ENCODE assay signal across 39 mouse cellular contexts in genomic region chr11:79283350-79284030, GRCm38 (mm10). TPM values are rescaled to one million over a fixed set of nuclear protein-coding genes. Genes with fewer than 3 reads are reported as not detected.
"Had no signal": no experiment of that assay in that cellular context is flagged by ENCODE, and none has a peak within 500 bp of the region (broad histone marks: within the 10 kb centered on the region; RNA-seq: fewer than 3 reads in every experiment).

No protein-coding gene starts in this region.

- ATAC-seq: forebrain, embryonic 13.5 days; forebrain, embryonic 14.5 days; forebrain, embryonic 15.5 days; forebrain, embryonic 16.5 days; forebrain, postnatal 0 days had no signal

- H3K9me3 ChIP-seq: embryonic facial prominence, embryonic 15.5 days; forebrain, embryonic 10.5 days; forebrain, embryonic 12.5 days; forebrain, embryonic 15.5 days had no signal

- DNase-seq: cerebellum, adult 2 months; cerebellum, adult 8-10 months; cerebellum, adult 9-10 months; cerebellum, adult 9-11 months; cerebellum, postnatal 10 days; cerebellum, postnatal 14 days; cerebellum, postnatal 25 days; cerebellum, postnatal 36 days; embryo, embryonic 11 days; forebrain, postnatal 0 days; gastrocnemius, adult 2 months; gastrocnemius, postnatal 10 days; gastrocnemius, postnatal 14 days; gastrocnemius, postnatal 25 days; gastrocnemius, postnatal 36 days; heart, adult 18-20 months; heart, adult 2 months had no signal

- H3K27ac ChIP-seq: embryonic facial prominence, embryonic 10.5 days; embryonic facial prominence, embryonic 12.5 days; embryonic facial prominence, embryonic 13.5 days; embryonic facial prominence, embryonic 15.5 days; forebrain, embryonic 10.5 days; forebrain, embryonic 12.5 days; forebrain, embryonic 13.5 days; forebrain, embryonic 15.5 days; gastrocnemius, adult 2 months; heart, adult 2 months had no signal

- H3K4me3 ChIP-seq: embryonic facial prominence, embryonic 10.5 days; embryonic facial prominence, embryonic 12.5 days; embryonic facial prominence, embryonic 13.5 days; embryonic facial prominence, embryonic 15.5 days; erythroblast, embryonic 14.5 days; forebrain, embryonic 10.5 days; forebrain, embryonic 12.5 days; forebrain, embryonic 13.5 days; forebrain, embryonic 15.5 days; gastrocnemius, adult 2 months; heart, adult 2 months had no signal

- H3K27me3 ChIP-seq: embryonic facial prominence, embryonic 12.5 days; embryonic facial prominence, embryonic 13.5 days; embryonic facial prominence, embryonic 15.5 days; forebrain, embryonic 12.5 days; forebrain, embryonic 13.5 days; forebrain, embryonic 15.5 days had no signal

- H3K36me3 ChIP-seq: embryonic facial prominence, embryonic 10.5 days; embryonic facial prominence, embryonic 12.5 days; embryonic facial prominence, embryonic 13.5 days; embryonic facial prominence, embryonic 15.5 days; forebrain, embryonic 10.5 days; forebrain, embryonic 12.5 days; forebrain, embryonic 15.5 days had no signal

- H3K4me2 ChIP-seq: embryonic facial prominence, embryonic 12.5 days; embryonic facial prominence, embryonic 13.5 days; embryonic facial prominence, embryonic 15.5 days; forebrain, embryonic 12.5 days; forebrain, embryonic 13.5 days; forebrain, embryonic 15.5 days had no signal

- H3K9ac ChIP-seq: embryonic facial prominence, embryonic 12.5 days; embryonic facial prominence, embryonic 13.5 days; embryonic facial prominence, embryonic 15.5 days; forebrain, embryonic 12.5 days; forebrain, embryonic 13.5 days; forebrain, embryonic 15.5 days; forebrain, postnatal 0 days had no signal

RNA-seq across cellular contexts. Expression of gene Gm9964, which starts 13.2 kb away (rescaled TPM):
- total RNA-seq: common myeloid progenitor, adult 5-6 weeks; forebrain, postnatal 0 days; gastrocnemius, adult 18-20 months; gastrocnemius, adult 2 months; gastrocnemius, postnatal 10 days; gastrocnemius, postnatal 14 days; gastrocnemius, postnatal 25 days; gastrocnemius, postnatal 36 days; gastrocnemius, postnatal 4 days; granulocyte monocyte progenitor cell, adult 5-6 weeks; heart, adult 18-20 months; heart, adult 8-10 months had no signal
- polyA plus RNA-seq: cerebellum, adult 2 months; cortical plate, adult 2 months; embryonic facial prominence, embryonic 10.5 days; embryonic facial prominence, embryonic 11.5 days; embryonic facial prominence, embryonic 12.5 days; embryonic facial prominence, embryonic 13.5 days; embryonic facial prominence, embryonic 14.5 days; embryonic facial prominence, embryonic 15.5 days; erythroblast, embryonic 14.5 days; forebrain, embryonic 10.5 days; forebrain, embryonic 11.5 days; forebrain, embryonic 12.5 days; forebrain, embryonic 13.5 days; forebrain, embryonic 14.5 days; forebrain, embryonic 15.5 days; forebrain, embryonic 16.5 days; forebrain, postnatal 0 days; frontal cortex, adult 2 months; gonadal fat pad, adult 2 months; heart, adult 2 months had no signal
